Mouse (Mus musculus): ENCODE results near the gene Casc3. TPM values are rescaled to one million over a fixed set of nuclear protein-coding genes. Genes with fewer than 3 reads are reported as not detected.

Casc3 gene
- polyA plus RNA-seq, 1 experiment: 47.4 TPM

- Histone ChIP-seq H3K27ac (ENCODE audit: insufficient read depth, low read length) (no peak overlapping the region), H3K4me1 (ENCODE audit: control insufficient read depth, insufficient read depth, low read length) (no peaks in the 10 kb centered on the region; the same call in 1 of the 2 replicates), H3K4me3 (ENCODE audit: insufficient read depth, low read length) (no peak overlapping the region)
- TF ChIP-seq CTCF (IDR thresholded peaks at IDR 0.05; ENCODE audit: extremely low read depth, insufficient read depth, low read length) (no peak), POLR2A (IDR thresholded peaks at IDR 0.05; ENCODE audit: extremely low read depth, insufficient read depth, low read length) (no peak)
Measured at GRCm38 (mm10) chr11:98766346-98766745, 38.4 kb upstream of the Casc3 start.

- Histone ChIP-seq H3K27ac (ENCODE audit: insufficient read depth, low read length) (no peak overlapping the region), H3K4me1 (ENCODE audit: control insufficient read depth, insufficient read depth, low read length) (no peaks in the 10 kb centered on the region; the same call in 1 of the 2 replicates), H3K4me3 (ENCODE audit: insufficient read depth, low read length) (no peak overlapping the region)
- TF ChIP-seq POLR2A (IDR thresholded peaks at IDR 0.05; ENCODE audit: extremely low read depth, insufficient read depth, low read length) (no peak), CTCF (IDR thresholded peaks at IDR 0.05; ENCODE audit: extremely low read depth, insufficient read depth, low read length) (no peak)
Measured at GRCm38 (mm10) chr11:98766816-98767215, 37.9 kb upstream of the Casc3 start.

DNA sequence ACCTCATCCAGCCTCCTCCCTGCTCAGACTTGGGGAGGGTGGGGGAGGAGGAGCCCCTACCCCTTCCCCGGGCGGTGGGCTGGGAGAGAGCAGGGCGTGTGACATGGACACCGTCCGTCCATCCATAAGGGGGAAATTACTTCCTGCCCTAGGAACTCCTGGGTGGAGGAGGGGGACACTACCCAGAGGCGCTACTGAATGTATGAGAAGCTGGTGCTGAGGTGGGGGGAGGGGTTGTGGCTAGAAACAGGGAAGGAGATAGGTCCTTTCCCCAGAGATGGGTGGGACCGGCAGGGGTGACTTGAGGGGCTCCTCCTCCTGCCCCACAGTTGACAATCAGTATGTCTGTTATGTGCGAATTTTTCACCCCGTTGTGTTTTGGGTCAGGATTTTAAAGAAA is 37.4 kb upstream of the Casc3 start:
- TF ChIP-seq POLR2A (IDR thresholded peaks at IDR 0.05; ENCODE audit: extremely low read depth, insufficient read depth, low read length) (peak; percentile 60), CTCF (IDR thresholded peaks at IDR 0.05; ENCODE audit: extremely low read depth, insufficient read depth, low read length) (no peak)
- Histone ChIP-seq H3K4me3 (ENCODE audit: insufficient read depth, low read length) (no peak overlapping the region), H3K4me1 (ENCODE audit: control insufficient read depth, insufficient read depth, low read length) (no peaks in the 10 kb centered on the region; the same call in 1 of the 2 replicates), H3K27ac (ENCODE audit: insufficient read depth, low read length) (no peak overlapping the region)

DNA sequence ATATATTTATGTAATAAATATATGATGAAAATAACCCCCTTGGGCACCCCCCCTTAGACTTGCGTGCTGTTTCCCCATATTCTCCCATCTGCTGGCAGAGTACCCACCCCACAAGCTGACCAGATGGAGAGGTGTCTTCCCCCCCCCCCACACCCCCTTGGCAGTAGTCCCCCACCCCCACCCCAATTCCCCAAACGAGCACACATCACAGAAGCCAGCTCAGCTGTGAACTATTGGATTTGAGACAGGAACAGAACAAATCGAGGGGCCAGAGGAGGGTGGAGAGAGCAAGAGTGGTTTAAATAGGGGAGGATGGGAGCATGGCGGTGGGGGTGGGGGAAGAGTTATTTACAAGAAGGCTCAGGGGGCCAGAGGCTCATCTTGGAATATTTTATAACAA is 37.0 kb upstream of the Casc3 start:
- Histone ChIP-seq H3K27ac (ENCODE audit: insufficient read depth, low read length) (no peak overlapping the region), H3K4me3 (ENCODE audit: insufficient read depth, low read length) (no peak overlapping the region), H3K4me1 (ENCODE audit: control insufficient read depth, insufficient read depth, low read length) (no peaks in the 10 kb centered on the region; the same call in 1 of the 2 replicates)
- TF ChIP-seq CTCF (IDR thresholded peaks at IDR 0.05; ENCODE audit: extremely low read depth, insufficient read depth, low read length) (no peak), POLR2A (IDR thresholded peaks at IDR 0.05; ENCODE audit: extremely low read depth, insufficient read depth, low read length) (no peak)

- TF ChIP-seq CTCF (IDR thresholded peaks at IDR 0.05; ENCODE audit: extremely low read depth, insufficient read depth, low read length) (no peak), POLR2A (IDR thresholded peaks at IDR 0.05; ENCODE audit: extremely low read depth, insufficient read depth, low read length) (peak; percentile 48; the same call in 1 of the 2 replicates)
- no peaks in the 10 kb centered on the region; the same call in 1 of the 2 replicates for H3K4me1 ChIP-seq (ENCODE audit: control insufficient read depth, insufficient read depth, low read length)
- peak overlapping the region; percentile 85 for H3K27ac ChIP-seq (ENCODE audit: insufficient read depth, low read length)
- H3K4me3 ChIP-seq (ENCODE audit: insufficient read depth, low read length): no peak overlapping the region; the same call in 1 of the 2 replicates
Measured at GRCm38 (mm10) chr11:98768127-98769006, 36.3 kb upstream of the Casc3 start.

DNA sequence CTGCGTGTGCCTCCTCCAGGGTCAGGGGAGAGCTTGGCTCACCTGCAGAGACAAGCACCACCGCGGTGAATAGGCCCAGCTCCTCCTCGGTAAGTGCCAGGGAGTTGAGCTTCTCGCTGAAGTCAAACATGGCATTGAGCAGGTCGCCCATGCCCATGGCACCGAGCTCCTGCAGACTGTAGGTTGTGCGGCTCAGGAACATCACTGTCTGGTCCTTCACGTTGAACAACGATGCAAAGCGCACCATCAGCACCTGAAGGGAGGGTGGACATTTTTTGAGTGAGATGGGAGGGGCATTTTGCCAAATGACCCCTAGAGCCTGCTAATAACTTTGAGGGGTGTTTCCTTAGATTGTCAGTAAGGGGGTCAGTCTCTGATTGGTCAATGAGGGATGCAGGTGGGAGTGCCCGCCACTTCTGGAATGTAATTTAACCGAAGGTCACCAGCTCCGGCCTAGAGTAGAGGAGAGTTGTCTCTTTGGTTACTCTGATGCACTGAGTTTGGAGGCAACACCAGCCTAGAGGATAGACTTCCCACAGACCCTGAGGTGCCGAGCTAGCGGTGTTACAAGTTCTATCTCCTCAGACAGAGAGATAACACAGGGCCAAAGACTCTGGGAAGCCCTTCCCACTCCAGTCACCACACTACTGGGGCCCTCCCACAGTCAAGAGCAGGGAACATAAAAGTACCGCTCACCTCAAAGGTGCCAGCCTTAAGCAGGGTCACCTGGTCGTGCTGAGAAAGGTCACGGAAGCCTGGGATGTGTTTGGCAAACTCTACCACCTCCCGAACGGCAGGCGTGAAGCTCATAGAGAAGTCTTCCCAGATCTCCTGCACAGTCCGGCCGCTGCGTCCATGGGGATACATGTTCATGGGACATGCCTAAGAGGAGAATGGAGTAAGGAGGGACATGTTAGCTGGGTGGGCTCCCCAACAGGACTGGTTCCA is 35.4 kb upstream of the Casc3 start:
- Histone ChIP-seq H3K27ac (ENCODE audit: insufficient read depth, low read length) (peak overlapping the region; percentile 85; the same call in 1 of the 2 replicates), H3K4me1 (ENCODE audit: control insufficient read depth, insufficient read depth, low read length) (no peaks in the 10 kb centered on the region; the same call in 1 of the 2 replicates), H3K4me3 (ENCODE audit: insufficient read depth, low read length) (no peak overlapping the region; the same call in 1 of the 2 replicates)
- peak; percentile 47; the same call in 1 of the 2 replicates for TF ChIP-seq POLR2A (IDR thresholded peaks at IDR 0.05; ENCODE audit: extremely low read depth, insufficient read depth, low read length)
- TF ChIP-seq CTCF (IDR thresholded peaks at IDR 0.05; ENCODE audit: extremely low read depth, insufficient read depth, low read length): no peak

GRCm38 (mm10) chr11:98770096-98770975 is 34.4 kb upstream of the Casc3 start:
- TF ChIP-seq CTCF (IDR thresholded peaks at IDR 0.05; ENCODE audit: extremely low read depth, insufficient read depth, low read length) (no peak), POLR2A (IDR thresholded peaks at IDR 0.05; ENCODE audit: extremely low read depth, insufficient read depth, low read length) (no peak)

GRCm38 (mm10) chr11:98771131-98771530 is 33.6 kb upstream of the Casc3 start:
- Histone ChIP-seq H3K27ac (ENCODE audit: insufficient read depth, low read length) (no peak overlapping the region), H3K4me3 (ENCODE audit: insufficient read depth, low read length) (peak overlapping the region; percentile 99; the same call in 1 of the 2 replicates), H3K4me1 (ENCODE audit: control insufficient read depth, insufficient read depth, low read length) (peaks cover 1% of the 10 kb centered on the region; the same call in 1 of the 2 replicates)
- no peak; the same call in 1 of the 2 replicates for TF ChIP-seq POLR2A (IDR thresholded peaks at IDR 0.05; ENCODE audit: extremely low read depth, insufficient read depth, low read length)
- TF ChIP-seq CTCF (IDR thresholded peaks at IDR 0.05; ENCODE audit: extremely low read depth, insufficient read depth, low read length): no peak

More at GRCm38 (mm10) chr11:98770096-98770975, 34.4 kb upstream of the Casc3 start:
- Histone ChIP-seq H3K4me3 (ENCODE audit: insufficient read depth, low read length) (peak overlapping the region; percentile 11; the same call in 1 of the 2 replicates), H3K27ac (ENCODE audit: insufficient read depth, low read length) (peak overlapping the region; percentile 57), H3K4me1 (ENCODE audit: control insufficient read depth, insufficient read depth, low read length) (no peaks in the 10 kb centered on the region; the same call in 1 of the 2 replicates)

All from cortical plate, adult 2 months (tissue).